Mouse (Mus musculus) heart, embryonic 11.5 days (tissue): Measurements from ENCODE around the gene Slc39a1. TPM values are rescaled to one million over a fixed set of nuclear protein-coding genes. Genes with fewer than 3 reads are reported as not detected.

Source experiments
- ATAC-seq: fragments of 200-750 bp; cut with Nextera tagmentation; replicated peaks from 2 replicates; pipeline ENCODE4 v1.8.0; 2017; ENCODE audit warnings: moderate library complexity; ENCODE audit not compliant: insufficient number of reproducible peaks, low FRiP score, low TSS enrichment
- H3K27ac ChIP-seq: fragments of 300-500 bp; sonication (generic); 2 replicates; pipeline ENCODE4 v1.5.1; 2014; ENCODE audit warnings: mild to moderate bottlenecking, low read depth, low read length
- H3K27me3 ChIP-seq: fragments of 300-500 bp; sonication (generic); 2 replicates; pipeline ENCODE4 v1.6.1; 2014; ENCODE audit warnings: mild to moderate bottlenecking, low read length, mixed read lengths; ENCODE audit not compliant: control insufficient read depth, insufficient read depth
- H3K36me3 ChIP-seq: fragments of 300-500 bp; sonication (generic); 2 replicates; pipeline ENCODE4 v1.6.1; 2014; ENCODE audit warnings: mild to moderate bottlenecking, low read length, moderate library complexity, mixed read lengths; ENCODE audit not compliant: control insufficient read depth, insufficient read depth
- H3K4me1 ChIP-seq: fragments of 300-500 bp; sonication (generic); 2 replicates; pipeline ENCODE4 v1.6.1; 2014; ENCODE audit warnings: low read length; ENCODE audit not compliant: control insufficient read depth, insufficient read depth
- H3K4me2 ChIP-seq: fragments of 300-500 bp; sonication (generic); 2 replicates; pipeline ENCODE4 v1.6.1; 2014; ENCODE audit warnings: mild to moderate bottlenecking, moderate library complexity
- H3K4me3 ChIP-seq: fragments of 300-500 bp; sonication (generic); 2 replicates; pipeline ENCODE4 v1.5.1; 2014; ENCODE audit warnings: low read depth, low read length
- H3K9ac ChIP-seq: fragments of 300-500 bp; sonication (generic); 2 replicates; pipeline ENCODE4 v1.6.1; 2014; ENCODE audit warnings: mild to moderate bottlenecking, low read depth, low read length, moderate library complexity
- H3K9me3 ChIP-seq: fragments of 300-500 bp; sonication (generic); replicated peaks from 2 replicates; pipeline ENCODE4 v1.6.1; 2016; ENCODE audit warnings: low read length; ENCODE audit not compliant: control insufficient read depth
- WGBS: fragments of 180-500 bp; shearing (Covaris S2); extraction: QIAGEN DNeasy Blood & Tissue Kit; methylation state at CpG from one replicate; pipeline ENCODE4 v1.1.7; 2014; ENCODE audit not compliant: insufficient replicate concordance; 5-methylcytosine and 5-hydroxymethylcytosine counted together
- polyA plus RNA-seq: library from polyadenylated mRNA; unstranded; fragments of >200 nt; fragmentation: Nextera tagmentation; extraction: Ambion mirVana; gene quantifications from 2 replicates; pipeline ENCODE4 v1.2.1, GENCODE M21; 2014

Slc39a1 gene
- polyA plus RNA-seq, 1 experiment from 2014 or later, result 80.8 TPM

GRCm38 (mm10) chr3:90266901-90267775 lies 19.2 kb downstream of the Slc39a1 start:
- no peak overlapping the region for H3K27ac ChIP-seq
- 88% methylated on average over 20 of the region's 20 CpGs for WGBS
- H3K27me3 ChIP-seq, result no peaks in the 10 kb centered on the region
- peak overlapping the region; percentile 92 for H3K9ac ChIP-seq
- H3K4me1 ChIP-seq, result peaks cover 9% of the 10 kb centered on the region; the same call in 1 of the 2 replicates
- no peak overlapping the region for H3K4me3 ChIP-seq
- H3K36me3 ChIP-seq, result peaks cover 20% of the 10 kb centered on the region
- H3K9me3 ChIP-seq, result no peaks in the 10 kb centered on the region
- no peak for ATAC-seq
- H3K4me2 ChIP-seq, result peak overlapping the region; percentile 80

- Histone ChIP-seq H3K27ac (no peak overlapping the region), H3K9ac (no peak overlapping the region), H3K27me3 (no peaks in the 10 kb centered on the region), H3K4me2 (no peak overlapping the region), H3K4me3 (no peak overlapping the region), H3K4me1 (peaks cover 9% of the 10 kb centered on the region; the same call in 1 of the 2 replicates), H3K36me3 (peaks cover 18% of the 10 kb centered on the region), H3K9me3 (no peaks in the 10 kb centered on the region)
- ATAC-seq, result no peak
- WGBS, result 88% methylated on average over 11 of the region's 11 CpGs
Measured at GRCm38 (mm10) chr3:90268190-90268589, 20.2 kb downstream of the Slc39a1 start.

GRCm38 (mm10) chr3:90268971-90269370 lies 21.0 kb downstream of the Slc39a1 start:
- H3K36me3 ChIP-seq, result peaks cover 17% of the 10 kb centered on the region
- H3K9ac ChIP-seq, result no peak overlapping the region
- no peaks in the 10 kb centered on the region for H3K9me3 ChIP-seq
- no peaks in the 10 kb centered on the region for H3K27me3 ChIP-seq
- no peak overlapping the region for H3K4me2 ChIP-seq
- WGBS, result 87% methylated on average over 16 of the region's 16 CpGs
- peaks cover 9% of the 10 kb centered on the region; the same call in 1 of the 2 replicates for H3K4me1 ChIP-seq
- no peak overlapping the region for H3K27ac ChIP-seq
- no peak for ATAC-seq
- no peak overlapping the region for H3K4me3 ChIP-seq

- WGBS, result 89% methylated on average over 8 of the region's 8 CpGs
- Histone ChIP-seq H3K27me3 (no peaks in the 10 kb centered on the region), H3K36me3 (peaks cover 17% of the 10 kb centered on the region), H3K27ac (no peak overlapping the region), H3K4me1 (peaks cover 9% of the 10 kb centered on the region; the same call in 1 of the 2 replicates), H3K4me3 (no peak overlapping the region), H3K4me2 (no peak overlapping the region), H3K9ac (no peak overlapping the region), H3K9me3 (no peaks in the 10 kb centered on the region)
- no peak for ATAC-seq
Measured at GRCm38 (mm10) chr3:90270784-90271183, 22.8 kb downstream of the Slc39a1 start.

GRCm38 (mm10) chr3:90272170-90272569 lies 24.2 kb downstream of the Slc39a1 start:
- no peak for ATAC-seq
- Histone ChIP-seq H3K27ac (no peak overlapping the region), H3K36me3 (peaks cover 21% of the 10 kb centered on the region)

GRCm38 (mm10) chr3:90273855-90274254 lies 25.9 kb downstream of the Slc39a1 start:
- Histone ChIP-seq H3K9me3 (no peaks in the 10 kb centered on the region), H3K4me3 (no peak overlapping the region), H3K9ac (no peak overlapping the region), H3K36me3 (peaks cover 21% of the 10 kb centered on the region), H3K27ac (no peak overlapping the region), H3K4me2 (no peak overlapping the region), H3K4me1 (no peaks in the 10 kb centered on the region), H3K27me3 (no peaks in the 10 kb centered on the region)
- no peak for ATAC-seq
- WGBS, result 92% methylated on average over 22 of the region's 22 CpGs

More at GRCm38 (mm10) chr3:90272170-90272569, 24.2 kb downstream of the Slc39a1 start:
- Histone ChIP-seq H3K4me2 (no peak overlapping the region), H3K27me3 (no peaks in the 10 kb centered on the region), H3K9me3 (no peaks in the 10 kb centered on the region), H3K4me1 (no peaks in the 10 kb centered on the region), H3K4me3 (no peak overlapping the region), H3K9ac (no peak overlapping the region)
- 74% methylated on average over 9 of the region's 9 CpGs for WGBS

- WGBS, result 88% methylated on average over 11 of the region's 11 CpGs
- Histone ChIP-seq H3K27ac (no peak overlapping the region), H3K27me3 (no peaks in the 10 kb centered on the region), H3K4me3 (no peak overlapping the region), H3K36me3 (peaks cover 26% of the 10 kb centered on the region), H3K9ac (no peak overlapping the region), H3K4me1 (no peaks in the 10 kb centered on the region), H3K4me2 (no peak overlapping the region), H3K9me3 (no peaks in the 10 kb centered on the region)
- no peak for ATAC-seq
Measured at GRCm38 (mm10) chr3:90275286-90275685, 27.3 kb downstream of the Slc39a1 start.

- no peak for ATAC-seq
- no peak overlapping the region for H3K4me3 ChIP-seq
- WGBS, result 38% methylated on average over 16 of the region's 16 CpGs
- H3K36me3 ChIP-seq, result peaks cover 26% of the 10 kb centered on the region
- H3K4me1 ChIP-seq, result no peaks in the 10 kb centered on the region
- H3K27me3 ChIP-seq, result no peaks in the 10 kb centered on the region
- H3K9ac ChIP-seq, result no peak overlapping the region
- no peak overlapping the region for H3K4me2 ChIP-seq
- no peaks in the 10 kb centered on the region for H3K9me3 ChIP-seq
- H3K27ac ChIP-seq, result no peak overlapping the region
Measured at GRCm38 (mm10) chr3:90276858-90277257, 28.9 kb downstream of the Slc39a1 start.

GRCm38 (mm10) chr3:90277793-90278192 lies 29.8 kb downstream of the Slc39a1 start:
- Histone ChIP-seq H3K27ac (no peak overlapping the region), H3K27me3 (no peaks in the 10 kb centered on the region), H3K4me3 (no peak overlapping the region), H3K9ac (no peak overlapping the region), H3K9me3 (no peaks in the 10 kb centered on the region), H3K4me2 (no peak overlapping the region), H3K36me3 (peaks cover 24% of the 10 kb centered on the region), H3K4me1 (no peaks in the 10 kb centered on the region)
- no peak for ATAC-seq
- 87% methylated on average over 9 of the region's 9 CpGs for WGBS
